Comparison of ENCODE assay signal across 17 mouse cellular contexts in genomic region chr10:86328691-86329090, GRCm38 (mm10). TPM values are rescaled to one million over a fixed set of nuclear protein-coding genes. Genes with fewer than 3 reads are reported as not detected.
DNase-seq lines count a peak whose midpoint lies in the region; ATAC-seq and TF ChIP-seq lines count a peak whose summit lies in the region.
"Had no signal": no experiment of that assay in that cellular context is flagged by ENCODE, and none has a peak within 500 bp of the region (broad histone marks: within the 10 kb centered on the region; RNA-seq: fewer than 3 reads in every experiment).

No protein-coding gene starts in this region.

- 62% methylated on average over 2 of the region's 2 CpGs for WGBS in heart, adult 2 months
- WGBS in lung, embryonic 14.5 days, result 67% methylated on average over 2 of the region's 2 CpGs
- WGBS in lung, adult 2 months, result 67% methylated on average over 2 of the region's 2 CpGs
- 57% methylated on average over 2 of the region's 2 CpGs for WGBS in liver, embryonic 14.5 days (ENCODE audit: insufficient replicate concordance)

- H3K36me3 ChIP-seq in heart, adult 2 months (ENCODE audit: control insufficient read depth, insufficient read depth, low read length), result peaks cover 61% of the 10 kb centered on the region
- no peaks in the 10 kb centered on the region for H3K36me3 ChIP-seq in lung, embryonic 14.5 days (ENCODE audit: insufficient read depth)
- no peaks in the 10 kb centered on the region for H3K36me3 ChIP-seq in liver, embryonic 14.5 days (replicated peaks; ENCODE audit: control insufficient read depth, insufficient read depth, low read depth)
- H3K36me3 ChIP-seq: heart, embryonic 15.5 days had no signal

- peak; percentile 53 for TF ChIP-seq CTCF in heart, adult 2 months (IDR thresholded peaks at IDR 0.05)
- 0 out of 2 replicates have a peak, but pooled peaks have one; percentile 28 for TF ChIP-seq CTCF in lung, embryonic 14.5 days (IDR thresholded peaks at IDR 0.05; ENCODE audit: low read depth)
- TF ChIP-seq CTCF in lung, adult 2 months (IDR thresholded peaks at IDR 0.05; ENCODE audit: insufficient read depth, low read length), result no peak
- peak; percentile 40; the same call in 1 of the 2 replicates for TF ChIP-seq CTCF in liver, embryonic 14.5 days (IDR thresholded peaks at IDR 0.05; ENCODE audit: low read depth)

- no peak for TF ChIP-seq EP300 in heart, adult 2 months (IDR thresholded peaks at IDR 0.05; ENCODE audit: insufficient read depth, low read depth, low read length)
- no peak for TF ChIP-seq EP300 in liver, embryonic 14.5 days (IDR thresholded peaks at IDR 0.05; ENCODE audit: low read depth)

- no peak for DNase-seq in heart, adult 2 months
- no peak for DNase-seq in heart, postnatal 14 days
- no peak for DNase-seq in lung, embryonic 14.5 days
- DNase-seq in lung, adult 2 months, result no peak
- DNase-seq in liver, embryonic 14.5 days (ENCODE audit: low read depth in 3 of 3, low spot score in 3 of 3), result no peak
- no peak for DNase-seq in spleen, adult 18-20 months
- DNase-seq in frontal cortex, postnatal 36 days (ENCODE audit: low spot score in 2 of 2), result no peak
- DNase-seq in adrenal gland, postnatal 25 days, result no peak
- DNase-seq: B cell, adult 2 months; cerebellum, adult 11 months; cerebellum, postnatal 36 days; layer of hippocampus, adult 9-11 months; left cerebral cortex, postnatal 4 days had no signal

- intact Hi-C loops in heart, adult 2 months (cut with DNase I), result no loop called here
- intact Hi-C loops in heart, postnatal 14 days (cut with DNase I), result no loop called here

- ATAC-seq in lung, embryonic 14.5 days (ENCODE audit: insufficient read depth), result no peak
- no peak for ATAC-seq in liver, embryonic 14.5 days (ENCODE audit: insufficient read depth)
- ATAC-seq: activated CD4-positive, CD25-positive, alpha-beta regulatory T cell, adult 4 months; forebrain, embryonic 16.5 days; hindbrain, embryonic 16.5 days had no signal

- H3K9ac ChIP-seq in heart, adult 2 months (ENCODE audit: low read depth, low read length), result no peak overlapping the region
- no peak overlapping the region for H3K9ac ChIP-seq in lung, embryonic 14.5 days
- no peak overlapping the region for H3K9ac ChIP-seq in liver, embryonic 14.5 days (replicated peaks)
- H3K9ac ChIP-seq: heart, embryonic 15.5 days had no signal

- H3K79me2 ChIP-seq in heart, adult 2 months (replicated peaks; ENCODE audit: control insufficient read depth, insufficient read depth, low read length), result peaks cover 2% of the 10 kb centered on the region

- no peaks in the 10 kb centered on the region for H3K9me3 ChIP-seq in lung, embryonic 14.5 days (ENCODE audit: low read depth, low read length)
- no peaks in the 10 kb centered on the region for H3K9me3 ChIP-seq in liver, embryonic 14.5 days (ENCODE audit: control insufficient read depth, low read length)
- H3K9me3 ChIP-seq: heart, embryonic 15.5 days had no signal

- no peak overlapping the region for H3K4me3 ChIP-seq in heart, adult 2 months
- H3K4me3 ChIP-seq in lung, embryonic 14.5 days (ENCODE audit: low read depth, low read length), result no peak overlapping the region
- H3K4me3 ChIP-seq in lung, adult 2 months (replicated peaks; ENCODE audit: extremely low read depth, low read depth, low read length), result no peak overlapping the region
- H3K4me3 ChIP-seq in liver, embryonic 14.5 days (ENCODE audit: insufficient read depth in 1 of 2, low read depth in 2 of 2, low read length in 2 of 2), result no peak overlapping the region
- H3K4me3 ChIP-seq: heart, embryonic 15.5 days had no signal

- TF ChIP-seq POLR2A in heart, adult 2 months (IDR thresholded peaks at IDR 0.05; ENCODE audit: insufficient read depth, low read depth, low read length), result no peak
- TF ChIP-seq POLR2A in lung, adult 2 months (IDR thresholded peaks at IDR 0.05; ENCODE audit: borderline replicate concordance, extremely low read depth, low read depth, low read length), result no peak

- H3K27me3 ChIP-seq in heart, adult 2 months (ENCODE audit: control insufficient read depth, insufficient read depth, low read length), result no peaks in the 10 kb centered on the region
- H3K27me3 ChIP-seq in lung, embryonic 14.5 days (ENCODE audit: insufficient read depth, low read length), result no peaks in the 10 kb centered on the region
- no peaks in the 10 kb centered on the region for H3K27me3 ChIP-seq in liver, embryonic 14.5 days (ENCODE audit: control insufficient read depth, insufficient read depth, low read length)
- H3K27me3 ChIP-seq: heart, embryonic 15.5 days had no signal

- no peak overlapping the region for H3K4me2 ChIP-seq in lung, embryonic 14.5 days
- H3K4me2 ChIP-seq in liver, embryonic 14.5 days (ENCODE audit: low read depth), result no peak overlapping the region
- H3K4me2 ChIP-seq: heart, embryonic 15.5 days had no signal

- H3K27ac ChIP-seq in heart, adult 2 months, result peak overlapping the region; percentile 18
- no peak overlapping the region for H3K27ac ChIP-seq in lung, embryonic 14.5 days (ENCODE audit: low read depth)
- no peak overlapping the region; the same call in 1 of the 2 replicates for H3K27ac ChIP-seq in liver, embryonic 14.5 days
- H3K27ac ChIP-seq: heart, embryonic 15.5 days had no signal

- peaks cover 47% of the 10 kb centered on the region for H3K4me1 ChIP-seq in heart, adult 2 months (ENCODE audit: control insufficient read depth, insufficient read depth, low read length)
- H3K4me1 ChIP-seq in lung, embryonic 14.5 days (ENCODE audit: insufficient read depth), result peaks cover 19% of the 10 kb centered on the region; the same call in 1 of the 2 replicates
- H3K4me1 ChIP-seq in lung, adult 2 months (ENCODE audit: control insufficient read depth, insufficient read depth, low read length), result peaks cover 24% of the 10 kb centered on the region
- peaks cover 34 to 43% of the 10 kb centered on the region in 2 experiments for H3K4me1 ChIP-seq in liver, embryonic 14.5 days (replicated peaks; ENCODE audit: control insufficient read depth in 2 of 2, insufficient read depth in 2 of 2, low read length in 1 of 2)

RNA-seq across cellular contexts. Expression of gene Timp3, which starts 28.5 kb away (rescaled TPM):
- total RNA-seq in heart, adult 2 months (2021), result 100 to 1,000 TPM; 154 to 174 TPM
- polyA plus RNA-seq in heart, adult 2 months (2012; rRNA removed), result 80.2 and 114 TPM in 2 replicates
- 100 to 1,000 TPM; 163 to 172 TPM for total RNA-seq in heart, postnatal 14 days (2021)
- polyA plus RNA-seq in lung, embryonic 14.5 days (2014; fragmentation: Nextera tagmentation; extraction: Ambion mirVana), result 42.6 and 44.1 TPM in 2 replicates
- 259 and 473 TPM in 2 replicates for polyA plus RNA-seq in lung, adult 2 months (2012; rRNA removed)
- 2.7 and 3.2 TPM in 2 replicates for polyA plus RNA-seq in liver, embryonic 14.5 days (2012; rRNA removed)
- polyA plus RNA-seq in liver, embryonic 14.5 days (2014; fragmentation: Nextera tagmentation; extraction: Ambion mirVana), result 3.8 and 4.8 TPM in 2 replicates
- total RNA-seq in adrenal gland, postnatal 25 days (2021), result 388 and 389 TPM in 2 replicates
- polyA plus RNA-seq: activated CD4-positive, CD25-positive, alpha-beta regulatory T cell, adult 4 months had no signal
